Mouse (Mus musculus): ENCODE measurements around the gene Rftn2.
A peak's percentile ranks its signal among the peaks of the same experiment; 100 is the strongest.
"Not testable (repeated sequence)": the region's sequence is repeated elsewhere in the genome, so short reads cannot be mapped to it uniquely, and the experiment has no call there.

Rftn2 gene

GRCm38 (mm10) chr1:55168591-55168990, 58.0 kb downstream of the Rftn2 start:
- DNase-seq = no peak

- DNase-seq = no peak
Observed at GRCm38 (mm10) chr1:55167560-55167959, 59.0 kb downstream of the Rftn2 start.

GRCm38 (mm10) chr1:55164005-55164404, 62.6 kb downstream of the Rftn2 start:
- DNase-seq = no peak

GRCm38 (mm10) chr1:55162781-55163180, 63.8 kb downstream of the Rftn2 start:
- DNase-seq = no peak

- peak; percentile 30 for DNase-seq
Observed at GRCm38 (mm10) chr1:55161895-55162294, 64.7 kb downstream of the Rftn2 start.

- no peak for DNase-seq
Observed at GRCm38 (mm10) chr1:55160831-55161638, 65.5 kb downstream of the Rftn2 start.

- DNase-seq = no peak
Observed at GRCm38 (mm10) chr1:55160218-55160617, 66.4 kb downstream of the Rftn2 start.

GRCm38 (mm10) chr1:55158821-55159220, 67.8 kb downstream of the Rftn2 start:
- no peak for DNase-seq

- no peak for DNase-seq
Observed at GRCm38 (mm10) chr1:55158211-55158610, 68.4 kb downstream of the Rftn2 start.

- no peak for DNase-seq
Observed at GRCm38 (mm10) chr1:55157329-55157728, 69.3 kb downstream of the Rftn2 start.

- no peak for DNase-seq
Observed at GRCm38 (mm10) chr1:55145556-55145955, 81.0 kb downstream of the Rftn2 start.

- no peak for DNase-seq
Observed at GRCm38 (mm10) chr1:55144338-55144737, 82.2 kb downstream of the Rftn2 start.

- DNase-seq = no peak
Observed at GRCm38 (mm10) chr1:55135846-55136245, 90.7 kb downstream of the Rftn2 start.

- DNase-seq = no peak
Observed at GRCm38 (mm10) chr1:55134301-55134700, 92.3 kb downstream of the Rftn2 start.

GRCm38 (mm10) chr1:55133173-55133572, 93.4 kb downstream of the Rftn2 start:
- no peak for DNase-seq

- no peak for DNase-seq
Observed at GRCm38 (mm10) chr1:55132308-55132707, 94.3 kb downstream of the Rftn2 start.

GRCm38 (mm10) chr1:55131424-55132014, 95.1 kb downstream of the Rftn2 start:
- peak; percentile 56 for DNase-seq

GRCm38 (mm10) chr1:55130943-55131401, 95.6 kb downstream of the Rftn2 start, which contains the start of gene Mob4:
Gene Mob4, plus strand, starts transcription at chr1:55131231.
- peak; percentile 90 for DNase-seq

- peak; percentile 20 for DNase-seq
Observed at GRCm38 (mm10) chr1:55130190-55130916, 96.2 kb downstream of the Rftn2 start.

- no peak for DNase-seq
Observed at GRCm38 (mm10) chr1:55129716-55130115, 96.9 kb downstream of the Rftn2 start.

GRCm38 (mm10) chr1:55124136-55124535, 102.4 kb downstream of the Rftn2 start:
- DNase-seq = not testable (repeated sequence)

GRCm38 (mm10) chr1:55123561-55123960, 103.0 kb downstream of the Rftn2 start:
- no peak for DNase-seq

- no peak for DNase-seq
Observed at GRCm38 (mm10) chr1:55123046-55123445, 103.5 kb downstream of the Rftn2 start.

All from kidney, adult 9 months (tissue).